Mouse (Mus musculus) stomach, embryonic 15.5 days (tissue): ENCODE measurements around the gene Tead1. TPM values are rescaled to one million over a fixed set of nuclear protein-coding genes. Genes with fewer than 3 reads are reported as not detected.

Source experiments
- ATAC-seq: fragments of 200-750 bp; cut with Nextera tagmentation; 2 replicates; pipeline ENCODE4 v1.8.0; 2017; ENCODE audit warnings: low read depth, moderate number of reproducible peaks, moderate TSS enrichment; ENCODE audit not compliant: insufficient read depth, low FRiP score
- H3K27ac ChIP-seq: fragments of 300-500 bp; sonication (generic); 2 replicates; pipeline ENCODE4 v1.5.1; 2015; ENCODE audit warnings: mild to moderate bottlenecking, inconsistent platforms
- H3K27me3 ChIP-seq: fragments of 300-500 bp; sonication (generic); replicated peaks from 2 replicates; pipeline ENCODE4 v1.6.1; 2015; ENCODE audit warnings: inconsistent platforms
- H3K36me3 ChIP-seq: fragments of 300-500 bp; sonication (generic); 2 replicates; pipeline ENCODE4 v1.6.1; 2015; ENCODE audit warnings: inconsistent platforms
- H3K4me1 ChIP-seq: fragments of 300-500 bp; sonication (generic); 2 replicates; pipeline ENCODE4 v1.6.1; 2015; ENCODE audit warnings: inconsistent platforms
- H3K4me2 ChIP-seq: fragments of 300-500 bp; sonication (generic); 2 replicates; pipeline ENCODE4 v1.6.1; 2015; ENCODE audit warnings: mild to moderate bottlenecking, inconsistent platforms
- H3K4me3 ChIP-seq: fragments of 300-500 bp; sonication (generic); replicated peaks from 2 replicates; pipeline ENCODE4 v1.5.1; 2015; ENCODE audit warnings: inconsistent platforms
- H3K9ac ChIP-seq: fragments of 300-500 bp; sonication (generic); 2 replicates; pipeline ENCODE4 v1.6.1; 2015; ENCODE audit warnings: inconsistent platforms
- H3K9me3 ChIP-seq: fragments of 300-500 bp; sonication (generic); 2 replicates; pipeline ENCODE4 v1.6.1; 2016; ENCODE audit warnings: inconsistent platforms
- WGBS: fragments of 180-500 bp; shearing (Covaris S2); methylation state at CpG from one replicate; pipeline ENCODE4 v1.1.7; 2015; 5-methylcytosine and 5-hydroxymethylcytosine counted together
- polyA plus RNA-seq: library from polyadenylated mRNA; unstranded; fragments of >200 nt; fragmentation: Nextera tagmentation; extraction: Ambion mirVana; gene quantifications from 2 replicates; pipeline ENCODE4 v1.2.1, GENCODE M21; 2015

The Tead1 gene
- polyA plus RNA-seq, 1 experiment from 2014 or later, result 25.7 TPM

DNA sequence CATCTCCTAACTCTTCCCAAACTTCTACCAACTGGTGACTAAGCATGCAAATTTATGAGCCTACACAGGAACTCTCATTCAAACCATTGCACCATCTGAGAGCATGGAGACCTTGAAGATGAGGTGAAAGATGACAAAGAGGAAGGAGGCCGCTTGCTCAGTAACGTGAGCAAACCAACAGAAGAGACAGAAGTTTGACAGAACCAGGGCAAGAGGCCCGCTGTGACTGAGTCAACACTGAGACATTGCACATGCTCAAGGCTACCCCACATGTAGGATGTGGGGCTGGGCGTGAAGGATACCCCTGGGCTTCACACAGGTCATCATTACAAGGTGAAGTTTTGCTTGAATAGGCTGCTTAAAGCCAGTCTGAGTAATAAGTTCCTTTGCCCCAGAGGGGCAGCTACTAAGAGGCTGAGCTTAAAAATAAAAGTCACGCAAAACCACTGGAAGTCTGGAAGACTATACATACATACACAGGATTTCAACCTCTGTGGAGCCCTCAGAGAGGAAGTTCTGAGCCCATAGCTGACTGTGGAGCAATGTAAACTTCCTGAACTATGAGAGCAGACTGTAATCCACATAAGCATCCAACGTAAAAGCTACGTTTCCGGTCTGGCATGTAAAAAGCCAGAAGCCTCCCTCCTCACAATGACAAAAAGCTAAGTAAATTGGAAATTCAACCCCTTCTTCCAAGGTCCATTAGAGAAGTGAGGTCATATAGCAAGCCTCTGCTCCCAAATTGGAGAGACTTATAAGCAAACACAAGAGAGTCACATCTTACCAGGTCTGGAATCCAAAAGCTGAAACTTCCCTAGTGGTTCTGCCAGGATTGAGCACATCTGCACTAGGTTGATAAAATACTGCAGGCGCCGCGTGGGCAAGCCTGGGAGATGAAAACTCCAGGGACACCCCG, 16.5 kb upstream of the Tead1 start:
- H3K4me2 ChIP-seq, result peak overlapping the region; percentile 31
- no peaks in the 10 kb centered on the region for H3K27me3 ChIP-seq
- H3K4me1 ChIP-seq, result peaks cover 8% of the 10 kb centered on the region
- no peak overlapping the region for H3K4me3 ChIP-seq
- peak overlapping the region; percentile 93 for H3K27ac ChIP-seq
- H3K9me3 ChIP-seq, result no peaks in the 10 kb centered on the region
- WGBS, result 35% methylated on average over 12 of the region's 12 CpGs
- H3K9ac ChIP-seq, result no peak overlapping the region
- peak; percentile 18; the same call in 1 of the 2 replicates for ATAC-seq
- H3K36me3 ChIP-seq, result no peaks in the 10 kb centered on the region

DNA sequence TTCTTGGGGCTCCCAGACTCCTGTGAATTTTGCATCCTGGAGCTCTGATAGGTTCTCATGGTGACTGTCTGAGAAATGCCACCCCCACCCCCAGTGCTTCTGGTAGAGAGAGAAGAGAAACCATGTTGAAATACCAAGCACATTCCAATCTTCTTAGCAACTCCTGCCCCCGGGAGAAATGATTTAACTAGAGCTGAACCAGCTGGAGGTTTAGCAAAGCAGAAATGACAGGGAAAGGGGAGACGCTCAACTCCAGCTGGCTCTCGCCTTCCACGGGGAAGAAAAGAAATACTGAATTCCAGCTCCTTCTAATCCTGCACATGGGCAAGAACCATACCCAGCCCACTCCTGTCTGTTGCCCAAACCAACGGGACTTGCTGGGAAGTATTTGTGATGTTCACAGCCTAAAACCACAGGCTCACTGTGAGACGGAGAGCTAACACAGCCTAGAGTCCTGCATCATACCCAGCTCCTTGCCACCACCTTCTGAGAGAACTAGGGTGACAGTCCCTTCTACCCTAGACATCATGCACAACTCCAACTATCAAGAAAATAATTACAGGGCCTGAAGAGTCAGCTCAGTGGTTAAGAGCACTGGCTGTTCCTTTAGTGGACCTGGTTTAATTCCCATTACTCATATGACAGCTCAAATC, 15.7 kb upstream of the Tead1 start:
- Histone ChIP-seq H3K4me2 (peak overlapping the region; percentile 31), H3K4me3 (no peak overlapping the region), H3K27ac (peak overlapping the region; percentile 93), H3K4me1 (peaks cover 8% of the 10 kb centered on the region), H3K9me3 (no peaks in the 10 kb centered on the region), H3K9ac (no peak overlapping the region), H3K27me3 (no peaks in the 10 kb centered on the region), H3K36me3 (no peaks in the 10 kb centered on the region)
- peak; percentile 57; the same call in 1 of the 2 replicates for ATAC-seq
- WGBS, result 23% methylated on average over 6 of the region's 6 CpGs

DNA sequence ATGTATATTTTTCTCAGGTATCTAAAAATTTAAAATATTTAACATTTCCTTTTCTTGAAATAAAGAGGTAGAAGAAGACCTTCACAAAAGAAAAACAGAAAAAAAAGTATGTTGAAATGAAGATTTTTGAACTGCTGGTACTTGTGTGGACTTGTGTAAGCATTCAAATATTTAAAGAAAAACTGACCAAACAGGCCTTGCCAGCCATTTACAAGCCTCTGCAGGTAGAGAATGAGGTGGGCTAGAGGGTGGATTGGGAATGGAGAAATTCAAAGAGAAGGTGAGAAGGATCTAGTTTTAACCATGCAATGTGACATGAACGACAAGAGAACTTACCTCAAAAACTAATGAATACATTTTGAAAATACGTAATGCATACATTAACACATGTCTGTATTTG, 9.1 kb upstream of the Tead1 start:
- H3K4me3 ChIP-seq, result no peak overlapping the region
- H3K27ac ChIP-seq, result no peak overlapping the region
- H3K4me1 ChIP-seq, result no peaks in the 10 kb centered on the region
- H3K4me2 ChIP-seq, result no peak overlapping the region
- H3K36me3 ChIP-seq, result no peaks in the 10 kb centered on the region
- no peaks in the 10 kb centered on the region for H3K9me3 ChIP-seq
- no peak for ATAC-seq
- WGBS, result 63% methylated on average over 2 of the region's 2 CpGs
- H3K9ac ChIP-seq, result no peak overlapping the region
- no peaks in the 10 kb centered on the region for H3K27me3 ChIP-seq

DNA sequence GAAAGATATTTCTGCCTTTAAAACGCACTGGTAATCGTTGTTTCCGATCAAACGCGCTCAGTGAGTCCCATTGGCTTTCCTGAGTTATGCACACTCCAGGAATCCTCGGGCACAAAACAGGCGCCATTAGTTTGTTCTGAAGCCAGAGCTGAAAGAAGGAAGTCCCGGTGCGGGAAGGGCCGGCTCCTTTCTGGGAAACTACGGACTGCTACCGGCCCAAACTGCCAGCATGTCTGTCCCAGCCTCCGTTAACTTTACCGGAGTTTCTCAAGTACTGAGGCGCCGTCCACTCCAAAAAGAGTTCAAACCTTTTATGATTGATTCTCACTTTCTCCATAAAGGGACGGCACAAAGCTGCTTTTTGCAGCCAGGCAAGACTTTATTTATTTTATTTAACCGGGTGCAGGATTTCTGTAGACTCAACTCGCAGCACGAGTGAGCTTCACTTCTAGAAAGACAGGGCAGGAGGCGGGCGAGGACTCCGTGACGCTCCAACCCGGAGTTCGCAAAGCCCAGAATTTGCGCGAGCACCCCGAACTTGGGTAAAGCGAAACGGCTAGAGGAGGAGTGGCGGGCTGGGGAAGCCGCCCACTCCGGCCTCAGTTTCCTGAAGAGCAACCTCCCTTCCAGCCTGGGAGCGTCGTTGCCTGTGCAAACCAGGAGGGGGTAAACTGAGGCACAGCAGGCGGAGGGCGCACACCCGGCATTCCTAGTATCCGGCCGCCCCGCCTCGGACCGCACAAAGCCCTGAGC, 524 bp upstream of the Tead1 start:
- Histone ChIP-seq H3K9me3 (no peaks in the 10 kb centered on the region), H3K36me3 (no peaks in the 10 kb centered on the region), H3K4me3 (peak overlapping the region; percentile 84), H3K4me2 (peak overlapping the region; percentile 83), H3K27me3 (no peaks in the 10 kb centered on the region), H3K27ac (peak overlapping the region; percentile 99), H3K4me1 (peaks cover 6% of the 10 kb centered on the region; the same call in 1 of the 2 replicates), H3K9ac (peak overlapping the region; percentile 45; the same call in 1 of the 2 replicates)
- ATAC-seq, result peak; percentile 57
- under 1% methylated on average over 42 of the region's 44 CpGs for WGBS

DNA sequence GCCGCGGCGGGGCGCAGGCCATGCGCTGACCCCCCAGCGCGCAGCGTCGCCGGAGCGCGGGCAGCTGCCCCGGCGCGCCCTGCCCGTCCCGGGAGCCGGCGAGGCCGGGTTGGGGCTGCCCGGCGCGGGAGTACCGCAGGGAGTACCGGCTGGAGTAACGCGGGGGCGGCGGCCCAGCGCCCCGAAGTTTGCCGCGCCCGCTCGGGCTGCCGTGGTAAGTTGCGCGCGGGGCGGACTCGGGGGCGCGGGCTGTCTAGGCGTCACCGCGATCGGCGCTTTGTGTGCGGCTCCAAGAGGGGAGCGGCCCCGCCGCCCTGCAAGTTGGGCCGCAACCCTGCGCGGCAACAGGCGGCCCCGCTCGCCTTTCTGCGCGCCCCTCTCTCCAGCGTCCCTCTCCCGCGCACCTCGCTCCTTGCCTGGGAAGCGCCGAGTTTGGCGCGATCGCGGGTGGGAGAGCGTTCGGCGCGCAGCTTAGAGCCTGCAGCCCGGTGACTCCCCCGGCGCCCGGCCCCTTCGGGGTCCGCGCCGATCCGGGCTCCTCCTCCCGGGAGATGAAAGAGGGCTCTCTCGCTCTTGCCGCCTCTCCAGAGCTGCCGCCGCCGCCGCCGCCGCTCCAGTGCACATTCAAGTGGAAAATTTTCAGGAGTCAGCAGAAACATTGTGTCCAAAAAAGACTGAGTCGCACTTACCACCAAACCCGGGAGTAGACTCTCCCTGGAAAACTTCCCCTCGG, 561 bp downstream of the Tead1 start:
- peak; percentile 52 for ATAC-seq
- Histone ChIP-seq H3K9me3 (no peaks in the 10 kb centered on the region), H3K4me2 (peak overlapping the region; percentile 83), H3K4me3 (peak overlapping the region; percentile 84), H3K36me3 (no peaks in the 10 kb centered on the region), H3K27ac (peak overlapping the region; percentile 99), H3K9ac (peak overlapping the region; percentile 92), H3K4me1 (peaks cover 10% of the 10 kb centered on the region), H3K27me3 (no peaks in the 10 kb centered on the region)
- under 1% methylated on average over 93 of the region's 95 CpGs for WGBS

DNA sequence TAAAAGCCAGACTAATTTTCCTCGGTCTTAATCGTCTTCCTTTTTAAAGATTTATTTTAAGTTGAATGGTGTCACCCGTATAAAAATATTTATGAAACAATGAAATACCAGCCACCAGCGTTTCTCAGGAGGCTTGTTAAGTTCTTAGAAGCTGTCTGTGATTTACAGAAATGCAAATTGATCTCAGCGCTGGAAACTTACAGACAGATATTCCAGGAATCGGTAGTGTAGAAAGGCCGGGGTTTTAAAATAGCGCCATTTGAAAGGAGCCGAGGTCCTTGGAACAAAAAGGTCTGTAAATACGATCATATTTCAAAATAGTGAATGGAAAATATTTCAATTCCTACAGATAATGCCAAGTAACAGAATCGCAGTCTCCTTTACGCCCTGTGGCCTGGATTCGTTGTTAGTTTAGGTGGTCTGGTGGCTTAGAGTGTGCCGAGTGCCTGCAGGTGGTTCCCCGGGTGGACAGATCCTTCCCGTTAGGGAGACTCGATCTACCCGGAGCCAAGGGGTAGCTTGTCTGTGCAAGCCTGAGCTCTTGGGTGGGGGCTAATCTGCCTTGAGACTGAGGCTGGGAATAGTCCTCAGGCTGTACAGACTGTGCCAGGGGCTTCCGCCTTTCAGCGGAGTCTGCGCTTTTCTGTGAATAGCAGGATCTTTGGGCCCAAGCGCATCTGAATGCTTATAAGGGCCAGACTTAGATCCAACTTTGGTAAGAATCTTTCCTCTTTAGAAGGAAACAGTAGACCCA, 1.6 kb downstream of the Tead1 start:
- H3K9ac ChIP-seq, result peak overlapping the region; percentile 44; the same call in 1 of the 2 replicates
- ATAC-seq, result peak; percentile 24; the same call in 1 of the 2 replicates
- peak overlapping the region; percentile 78 for H3K27ac ChIP-seq
- H3K9me3 ChIP-seq, result no peaks in the 10 kb centered on the region
- no peaks in the 10 kb centered on the region for H3K36me3 ChIP-seq
- H3K4me3 ChIP-seq, result peak overlapping the region; percentile 84
- peak overlapping the region; percentile 83 for H3K4me2 ChIP-seq
- H3K4me1 ChIP-seq, result peaks cover 20% of the 10 kb centered on the region
- 1% methylated on average over 22 of the region's 22 CpGs for WGBS
- no peaks in the 10 kb centered on the region for H3K27me3 ChIP-seq

DNA sequence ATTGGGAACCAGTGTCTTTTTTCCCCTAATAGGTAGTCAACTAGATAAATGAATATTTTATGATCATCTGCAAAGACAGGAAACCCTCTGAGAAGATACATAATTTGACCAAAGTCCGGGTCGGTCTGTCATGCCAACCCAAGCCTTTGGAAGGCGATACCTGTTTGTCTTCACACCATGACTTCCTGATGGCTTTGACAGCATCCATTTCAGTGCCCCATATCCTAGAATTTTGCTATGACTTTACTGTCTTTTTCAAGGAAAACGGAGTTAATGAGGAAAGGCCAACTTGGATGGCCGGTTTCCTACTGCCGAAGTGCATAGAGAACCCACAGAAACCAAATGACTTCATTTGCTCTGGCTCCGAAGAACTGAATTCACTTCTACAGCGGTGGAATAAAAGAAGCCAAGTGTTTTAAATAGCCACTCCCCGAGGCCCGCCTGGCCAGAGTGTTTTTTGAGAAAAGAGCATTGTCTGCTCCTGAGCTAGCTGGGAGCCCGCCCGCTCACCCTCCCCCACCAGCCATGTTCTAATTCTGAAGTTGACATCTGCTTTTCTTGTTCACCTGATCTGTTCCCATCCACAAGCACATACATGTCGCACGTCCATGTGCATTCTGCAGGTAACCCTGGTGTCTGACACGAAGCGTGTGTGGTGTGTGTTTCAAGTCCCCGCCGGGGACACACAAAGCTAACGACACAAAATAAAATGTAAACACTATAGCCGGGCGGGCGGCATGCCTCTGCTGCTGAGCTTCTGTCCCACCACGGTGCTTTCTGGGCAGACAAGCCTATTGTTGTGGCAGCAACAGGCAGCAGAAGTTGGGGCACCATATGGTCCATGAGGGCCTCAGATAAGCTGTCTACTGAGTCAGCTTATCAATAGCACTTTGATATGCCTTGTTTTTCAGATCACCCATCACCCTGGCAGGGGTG, 5.8 kb downstream of the Tead1 start:
- H3K9ac ChIP-seq, result no peak overlapping the region
- H3K27me3 ChIP-seq, result no peaks in the 10 kb centered on the region
- no peak overlapping the region for H3K4me3 ChIP-seq
- no peaks in the 10 kb centered on the region for H3K9me3 ChIP-seq
- H3K4me1 ChIP-seq, result peaks cover 43% of the 10 kb centered on the region
- H3K4me2 ChIP-seq, result peak overlapping the region; percentile 25
- H3K27ac ChIP-seq, result peak overlapping the region; percentile 26; the same call in 1 of the 2 replicates
- no peaks in the 10 kb centered on the region for H3K36me3 ChIP-seq
- WGBS, result 25% methylated on average over 23 of the region's 23 CpGs
- ATAC-seq, result peak; percentile 29; the same call in 1 of the 2 replicates

DNA sequence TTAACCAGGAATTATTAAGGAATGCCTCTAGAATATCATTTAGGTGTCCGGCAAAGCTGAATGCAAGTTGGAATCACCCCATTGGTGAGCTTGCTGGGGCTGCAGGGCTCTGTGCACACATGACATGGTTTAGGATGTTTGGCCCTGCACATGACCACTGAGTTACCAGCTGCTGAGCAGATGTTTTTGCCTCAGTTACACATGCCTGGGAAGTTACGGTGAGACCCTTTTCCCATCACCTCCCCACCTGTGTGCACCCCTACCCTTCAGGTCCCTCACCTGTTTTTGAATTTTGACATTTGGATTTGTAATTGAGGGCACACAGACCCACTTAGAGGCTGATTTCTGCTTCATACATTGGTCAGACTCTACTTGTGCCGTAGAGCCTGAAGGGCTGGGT, 6.9 kb downstream of the Tead1 start:
- Histone ChIP-seq H3K27ac (no peak overlapping the region), H3K36me3 (no peaks in the 10 kb centered on the region), H3K4me3 (no peak overlapping the region), H3K9ac (no peak overlapping the region), H3K4me2 (no peak overlapping the region), H3K4me1 (peaks cover 53% of the 10 kb centered on the region), H3K27me3 (no peaks in the 10 kb centered on the region), H3K9me3 (no peaks in the 10 kb centered on the region)
- ATAC-seq, result no peak
- 63% methylated on average over 3 of the region's 3 CpGs for WGBS

DNA sequence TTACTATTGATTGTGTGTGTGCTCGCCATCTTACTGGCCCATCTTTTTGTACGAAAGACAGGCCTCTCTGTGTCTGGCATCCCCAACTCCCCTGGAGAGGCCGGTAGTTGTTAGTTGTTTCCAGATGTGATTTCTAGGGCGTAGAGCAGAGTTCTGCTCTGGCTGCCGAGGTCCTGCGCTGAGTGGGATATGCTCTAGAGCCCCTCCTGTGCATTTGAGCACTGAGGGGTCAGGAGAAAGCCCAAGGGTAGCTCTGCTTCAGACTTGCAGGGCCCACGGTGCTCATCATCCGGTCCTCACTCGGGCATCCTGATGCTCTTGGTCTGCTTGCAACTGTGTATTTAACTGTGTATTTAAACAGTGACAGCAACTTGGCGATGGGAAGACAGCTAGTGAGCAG, 7.5 kb downstream of the Tead1 start:
- Histone ChIP-seq H3K27me3 (no peaks in the 10 kb centered on the region), H3K4me2 (no peak overlapping the region), H3K4me1 (peaks cover 58% of the 10 kb centered on the region), H3K27ac (no peak overlapping the region), H3K9me3 (no peaks in the 10 kb centered on the region), H3K36me3 (no peaks in the 10 kb centered on the region), H3K9ac (no peak overlapping the region), H3K4me3 (no peak overlapping the region)
- WGBS, result 40% methylated on average over 10 of the region's 10 CpGs
- ATAC-seq, result no peak

DNA sequence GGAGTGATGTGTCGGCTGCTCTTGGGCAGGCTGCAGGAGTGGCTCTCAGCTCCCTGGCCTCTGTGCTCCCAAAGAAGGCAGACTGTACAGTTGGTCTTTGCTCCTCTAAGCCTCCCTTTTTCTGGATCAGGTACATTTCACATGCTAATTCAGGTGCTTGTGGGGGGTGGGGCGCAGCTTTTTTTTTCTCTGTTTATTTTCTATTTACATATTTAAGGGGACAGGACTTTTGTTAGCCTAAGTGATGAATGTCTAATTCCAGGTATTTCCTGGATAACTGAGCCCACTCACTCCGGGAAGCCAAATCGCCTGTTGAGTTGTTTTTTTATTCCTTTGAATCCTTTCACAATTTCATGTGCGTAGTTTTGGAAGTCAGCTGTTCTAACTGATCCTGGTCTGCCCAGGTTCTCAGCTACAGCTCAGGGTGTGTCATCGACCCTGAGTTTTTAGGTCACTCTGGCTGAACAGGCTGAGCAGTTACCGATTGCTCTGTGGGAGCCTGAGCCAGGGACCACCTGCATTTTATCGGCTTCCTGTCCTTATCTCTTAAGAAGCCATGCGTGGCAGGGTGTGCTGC, 9.4 kb downstream of the Tead1 start:
- Histone ChIP-seq H3K27ac (peak overlapping the region; percentile 72), H3K9me3 (no peaks in the 10 kb centered on the region), H3K9ac (no peak overlapping the region), H3K4me3 (no peak overlapping the region), H3K4me1 (peaks cover 70% of the 10 kb centered on the region), H3K36me3 (no peaks in the 10 kb centered on the region), H3K4me2 (no peak overlapping the region), H3K27me3 (no peaks in the 10 kb centered on the region)
- 34% methylated on average over 9 of the region's 9 CpGs for WGBS
- peak; percentile 57; the same call in 1 of the 2 replicates for ATAC-seq
